Comparison of ENCODE assay signal across 24 mouse cellular contexts in genomic region chr10:77305766-77306165, GRCm38 (mm10). TPM values are rescaled to one million over a fixed set of nuclear protein-coding genes. Genes with fewer than 3 reads are reported as not detected.
A peak's percentile ranks its signal among the peaks of the same experiment; 100 is the strongest.
DNase-seq lines count a peak whose midpoint lies in the region; ATAC-seq lines count a peak whose summit lies in the region.
"Had no signal": no experiment of that assay in that cellular context is flagged by ENCODE, and none has a peak within 500 bp of the region (broad histone marks: within the 10 kb centered on the region; RNA-seq: fewer than 3 reads in every experiment).

No protein-coding gene starts in this region.

- no peaks in the 10 kb centered on the region for H3K9me3 ChIP-seq in hindbrain, embryonic 10.5 days
- no peaks in the 10 kb centered on the region for H3K9me3 ChIP-seq in hindbrain, embryonic 12.5 days (replicated peaks)
- H3K9me3 ChIP-seq in neural tube, embryonic 13.5 days, result no peaks in the 10 kb centered on the region
- no peaks in the 10 kb centered on the region for H3K9me3 ChIP-seq in midbrain, embryonic 14.5 days (ENCODE audit: control insufficient read depth, low read length)
- H3K9me3 ChIP-seq: heart, embryonic 13.5 days; intestine, embryonic 15.5 days; liver, embryonic 15.5 days; lung, embryonic 15.5 days had no signal

- 75% methylated on average over 8 of the region's 8 CpGs for WGBS in hindbrain, embryonic 10.5 days
- 74% methylated on average over 8 of the region's 8 CpGs for WGBS in hindbrain, embryonic 12.5 days
- 79% methylated on average over 8 of the region's 8 CpGs for WGBS in neural tube, embryonic 13.5 days
- 82% methylated on average over 8 of the region's 8 CpGs for WGBS in midbrain, embryonic 14.5 days

- H3K27me3 ChIP-seq in hindbrain, embryonic 10.5 days (ENCODE audit: insufficient read depth, poor library complexity, severe bottlenecking), result no peaks in the 10 kb centered on the region
- no peaks in the 10 kb centered on the region for H3K27me3 ChIP-seq in hindbrain, embryonic 12.5 days
- H3K27me3 ChIP-seq in neural tube, embryonic 13.5 days, result no peaks in the 10 kb centered on the region
- H3K27me3 ChIP-seq in midbrain, embryonic 14.5 days (ENCODE audit: control insufficient read depth, insufficient read depth, low read length), result no peaks in the 10 kb centered on the region
- H3K27me3 ChIP-seq: heart, embryonic 13.5 days; intestine, embryonic 15.5 days; liver, embryonic 15.5 days; lung, embryonic 15.5 days had no signal

- H3K9ac ChIP-seq in hindbrain, embryonic 12.5 days, result no peak overlapping the region
- H3K9ac ChIP-seq in neural tube, embryonic 13.5 days, result no peak overlapping the region
- no peak overlapping the region for H3K9ac ChIP-seq in midbrain, embryonic 14.5 days (replicated peaks; ENCODE audit: low read length)
- H3K9ac ChIP-seq: heart, embryonic 13.5 days; intestine, embryonic 15.5 days; liver, embryonic 15.5 days; lung, embryonic 15.5 days had no signal

- H3K4me1 ChIP-seq in hindbrain, embryonic 10.5 days (replicated peaks), result peaks cover 19% of the 10 kb centered on the region
- peaks cover 9% of the 10 kb centered on the region for H3K4me1 ChIP-seq in hindbrain, embryonic 12.5 days
- peaks cover 10% of the 10 kb centered on the region; the same call in 1 of the 2 replicates for H3K4me1 ChIP-seq in neural tube, embryonic 13.5 days (replicated peaks)
- H3K4me1 ChIP-seq in midbrain, embryonic 14.5 days (ENCODE audit: control insufficient read depth, insufficient read depth, low read length), result no peaks in the 10 kb centered on the region
- H3K4me1 ChIP-seq: heart, embryonic 13.5 days; intestine, embryonic 15.5 days; lung, embryonic 15.5 days had no signal

- no peak overlapping the region for H3K4me3 ChIP-seq in hindbrain, embryonic 10.5 days
- H3K4me3 ChIP-seq in hindbrain, embryonic 12.5 days, result no peak overlapping the region
- H3K4me3 ChIP-seq in neural tube, embryonic 13.5 days, result no peak overlapping the region
- no peak overlapping the region for H3K4me3 ChIP-seq in midbrain, embryonic 14.5 days (replicated peaks; ENCODE audit: low read depth, low read length)
- H3K4me3 ChIP-seq: heart, embryonic 13.5 days; intestine, embryonic 15.5 days; liver, embryonic 15.5 days; lung, embryonic 15.5 days had no signal

- no peak overlapping the region for H3K4me2 ChIP-seq in hindbrain, embryonic 12.5 days (replicated peaks)
- H3K4me2 ChIP-seq in neural tube, embryonic 13.5 days, result no peak overlapping the region
- no peak overlapping the region for H3K4me2 ChIP-seq in midbrain, embryonic 14.5 days (ENCODE audit: low read length)
- H3K4me2 ChIP-seq: heart, embryonic 13.5 days; intestine, embryonic 15.5 days; liver, embryonic 15.5 days; lung, embryonic 15.5 days had no signal

- 0 out of 2 replicates have a peak overlapping the region, but pooled peaks have one; percentile 50 for H3K27ac ChIP-seq in hindbrain, embryonic 10.5 days
- no peak overlapping the region for H3K27ac ChIP-seq in hindbrain, embryonic 12.5 days
- 0 out of 2 replicates have a peak overlapping the region, but pooled peaks have one; percentile 42 for H3K27ac ChIP-seq in neural tube, embryonic 13.5 days (replicated peaks)
- H3K27ac ChIP-seq in midbrain, embryonic 14.5 days (replicated peaks; ENCODE audit: low read depth, low read length), result peak overlapping the region; percentile 58; the same call in 1 of the 2 replicates
- H3K27ac ChIP-seq: heart, embryonic 13.5 days; intestine, embryonic 15.5 days; liver, embryonic 15.5 days; lung, embryonic 15.5 days had no signal

- peaks cover 12% of the 10 kb centered on the region for H3K36me3 ChIP-seq in hindbrain, embryonic 10.5 days
- peaks cover under 1% of the 10 kb centered on the region for H3K36me3 ChIP-seq in hindbrain, embryonic 12.5 days
- H3K36me3 ChIP-seq in neural tube, embryonic 13.5 days, result peaks cover 28% of the 10 kb centered on the region
- H3K36me3 ChIP-seq in midbrain, embryonic 14.5 days (ENCODE audit: control insufficient read depth, insufficient read depth, low read length), result peaks cover 16% of the 10 kb centered on the region
- H3K36me3 ChIP-seq: intestine, embryonic 15.5 days; liver, embryonic 15.5 days had no signal

- DNase-seq in hindbrain, embryonic 10.5 days (ENCODE audit: low spot score), result no peak
- DNase-seq in neural tube, embryonic 10.5 days (ENCODE audit: extremely low spot score, low spot score), result no peak
- DNase-seq in midbrain, embryonic 14.5 days, result no peak
- no peak for DNase-seq in liver
- no peak for DNase-seq in T-cell, adult 2 months (ENCODE audit: low spot score)
- DNase-seq: adrenal gland, adult 8-10 months; cerebellum, adult 8-10 months; cerebellum, postnatal 36 days; gastrocnemius, postnatal 25 days; heart, adult 18-20 months; heart, postnatal 10 days; kidney, adult 2 months; kidney, postnatal 10 days; right cerebral cortex, adult 18-20 months; spleen, adult 18-20 months; thymus, postnatal 14 days had no signal

- no peak for ATAC-seq in hindbrain, embryonic 12.5 days (ENCODE audit: low FRiP score)
- ATAC-seq in neural tube, embryonic 13.5 days (ENCODE audit: low read depth), result no peak
- ATAC-seq in midbrain, embryonic 14.5 days (ENCODE audit: low FRiP score, low TSS enrichment), result no peak
- ATAC-seq: CD4-positive, CD25-positive, alpha-beta regulatory T cell, adult 4 months; forebrain, embryonic 14.5 days; intestine, embryonic 15.5 days had no signal

RNA-seq across cellular contexts. Expression of gene Pofut2, which starts 46.7 kb away (rescaled TPM):
- polyA plus RNA-seq in hindbrain, embryonic 10.5 days (2016; fragmentation: Nextera tagmentation; extraction: Ambion mirVana), result 77.0 and 86.6 TPM in 2 replicates
- polyA plus RNA-seq in hindbrain, embryonic 12.5 days (2016; fragmentation: Nextera tagmentation; extraction: Ambion mirVana), result 81.8 and 92.5 TPM in 2 replicates
- 62.3 and 69.6 TPM in 2 replicates for polyA plus RNA-seq in neural tube, embryonic 13.5 days (2015; fragmentation: Nextera tagmentation; extraction: Ambion mirVana)
- polyA plus RNA-seq in midbrain, embryonic 14.5 days (2014; fragmentation: Nextera tagmentation; extraction: Ambion mirVana), result 43.4 and 52.0 TPM in 2 replicates
